Mouse (Mus musculus) urinary bladder, postnatal 10 days (tissue): ENCODE data around the gene Vipas39.
"Not testable (repeated sequence)": the region's sequence is repeated elsewhere in the genome, so short reads cannot be mapped to it uniquely, and the experiment has no call there.

Experiments
- DNase-seq: peaks from one replicate; pipeline ENCODE4 v3.0.0; 2022; ENCODE audit warnings: low spot score

The Vipas39 gene

GRCm38 (mm10) chr12:87266108-87266826, at the start of gene Vipas39, which contains the start of gene Ahsa1:
Vipas39 (minus strand) TSS chr12:87266256.
Ahsa1 (plus strand) TSS chr12:87266479.
- no peak for DNase-seq

GRCm38 (mm10) chr12:87313098-87313497, 47.0 kb upstream of the Vipas39 start:
- DNase-seq = no peak

GRCm38 (mm10) chr12:87306584-87306844, 40.5 kb upstream of the Vipas39 start:
- not testable (repeated sequence) for DNase-seq

GRCm38 (mm10) chr12:87305767-87306583, 39.9 kb upstream of the Vipas39 start:
- DNase-seq = no peak

GRCm38 (mm10) chr12:87301189-87301588, 35.1 kb upstream of the Vipas39 start:
- no peak for DNase-seq

GRCm38 (mm10) chr12:87300441-87300690, 34.3 kb upstream of the Vipas39 start:
- no peak for DNase-seq

- DNase-seq = no peak
Observed at GRCm38 (mm10) chr12:87299657-87300440, 33.8 kb upstream of the Vipas39 start, which contains the start of gene Ism2. Ism2 (minus strand) TSS chr12:87299705.

- DNase-seq = no peak
Observed at GRCm38 (mm10) chr12:87299037-87299656, 33.1 kb upstream of the Vipas39 start.

GRCm38 (mm10) chr12:87293934-87294333, 27.9 kb upstream of the Vipas39 start:
- DNase-seq = no peak

- DNase-seq = no peak
Observed at GRCm38 (mm10) chr12:87289100-87289499, 23.0 kb upstream of the Vipas39 start.

- no peak for DNase-seq
Observed at GRCm38 (mm10) chr12:87284726-87285125, 18.7 kb upstream of the Vipas39 start.

GRCm38 (mm10) chr12:87284268-87284667, 18.2 kb upstream of the Vipas39 start:
- no peak for DNase-seq

GRCm38 (mm10) chr12:87283706-87284105, 17.6 kb upstream of the Vipas39 start:
- DNase-seq = no peak

- no peak for DNase-seq
Observed at GRCm38 (mm10) chr12:87282743-87283142, 16.7 kb upstream of the Vipas39 start.

GRCm38 (mm10) chr12:87281766-87282165, 15.7 kb upstream of the Vipas39 start:
- no peak for DNase-seq

GRCm38 (mm10) chr12:87279879-87280278, 13.8 kb upstream of the Vipas39 start:
- no peak for DNase-seq

GRCm38 (mm10) chr12:87279350-87279749, 13.3 kb upstream of the Vipas39 start:
- DNase-seq = no peak

GRCm38 (mm10) chr12:87278118-87278730, 12.2 kb upstream of the Vipas39 start:
- no peak for DNase-seq

- DNase-seq = not testable (repeated sequence)
Observed at GRCm38 (mm10) chr12:87277251-87277650, 11.2 kb upstream of the Vipas39 start.

- no peak for DNase-seq
Observed at GRCm38 (mm10) chr12:87274853-87275831, 9.1 kb upstream of the Vipas39 start.

GRCm38 (mm10) chr12:87267682-87268081, 1.6 kb upstream of the Vipas39 start:
- no peak for DNase-seq
